Mouse (Mus musculus): ENCODE measurements around the gene Rtp4.

Rtp4 gene

GRCm38 (mm10) chr16:23520235-23520871 is at the start of gene Rtp4, which contains the start of gene Masp1:
Gene Rtp4 (plus strand): TSS chr16:23520291.
Gene Masp1 (minus strand): TSS chr16:23520815.
- DNase-seq: no peak

GRCm38 (mm10) chr16:23471551-23471950 is 48.5 kb upstream of the Rtp4 start:
- no peak for DNase-seq

GRCm38 (mm10) chr16:23472046-23472445 is 48.0 kb upstream of the Rtp4 start:
- no peak for DNase-seq

- DNase-seq: no peak
Measured at GRCm38 (mm10) chr16:23475651-23476050, 44.4 kb upstream of the Rtp4 start.

GRCm38 (mm10) chr16:23476598-23476997 is 43.5 kb upstream of the Rtp4 start:
- no peak for DNase-seq

- DNase-seq: no peak
Measured at GRCm38 (mm10) chr16:23479872-23480603, 40.1 kb upstream of the Rtp4 start.

- no peak for DNase-seq
Measured at GRCm38 (mm10) chr16:23482218-23482617, 37.9 kb upstream of the Rtp4 start.

- DNase-seq: no peak
Measured at GRCm38 (mm10) chr16:23482846-23483245, 37.2 kb upstream of the Rtp4 start.

GRCm38 (mm10) chr16:23483292-23483691 is 36.8 kb upstream of the Rtp4 start:
- no peak for DNase-seq

GRCm38 (mm10) chr16:23492783-23493182 is 27.3 kb upstream of the Rtp4 start:
- no peak for DNase-seq

GRCm38 (mm10) chr16:23496245-23496924 is 23.7 kb upstream of the Rtp4 start:
- DNase-seq: no peak

GRCm38 (mm10) chr16:23497440-23497839 is 22.7 kb upstream of the Rtp4 start:
- DNase-seq: no peak

GRCm38 (mm10) chr16:23497881-23498280 is 22.2 kb upstream of the Rtp4 start:
- no peak for DNase-seq

- DNase-seq: peak; percentile 61
Measured at GRCm38 (mm10) chr16:23498691-23499131, 21.4 kb upstream of the Rtp4 start.

- DNase-seq: no peak
Measured at GRCm38 (mm10) chr16:23500558-23500957, 19.5 kb upstream of the Rtp4 start.

- DNase-seq: no peak
Measured at GRCm38 (mm10) chr16:23501288-23501687, 18.8 kb upstream of the Rtp4 start.

GRCm38 (mm10) chr16:23502478-23502877 is 17.6 kb upstream of the Rtp4 start:
- DNase-seq: no peak

- no peak for DNase-seq
Measured at GRCm38 (mm10) chr16:23503351-23503750, 16.7 kb upstream of the Rtp4 start.

GRCm38 (mm10) chr16:23504320-23504744 is 15.8 kb upstream of the Rtp4 start:
- no peak for DNase-seq

GRCm38 (mm10) chr16:23505904-23506687 is 14.0 kb upstream of the Rtp4 start:
- peak; percentile 36 for DNase-seq

- DNase-seq: no peak
Measured at GRCm38 (mm10) chr16:23511166-23511935, 8.7 kb upstream of the Rtp4 start.

GRCm38 (mm10) chr16:23513401-23513800 is 6.7 kb upstream of the Rtp4 start:
- no peak for DNase-seq

Data from layer of hippocampus, adult 9-11 months (tissue).